Mouse (Mus musculus): Measurements from ENCODE around the gene Lxn.

Lxn gene

DNA sequence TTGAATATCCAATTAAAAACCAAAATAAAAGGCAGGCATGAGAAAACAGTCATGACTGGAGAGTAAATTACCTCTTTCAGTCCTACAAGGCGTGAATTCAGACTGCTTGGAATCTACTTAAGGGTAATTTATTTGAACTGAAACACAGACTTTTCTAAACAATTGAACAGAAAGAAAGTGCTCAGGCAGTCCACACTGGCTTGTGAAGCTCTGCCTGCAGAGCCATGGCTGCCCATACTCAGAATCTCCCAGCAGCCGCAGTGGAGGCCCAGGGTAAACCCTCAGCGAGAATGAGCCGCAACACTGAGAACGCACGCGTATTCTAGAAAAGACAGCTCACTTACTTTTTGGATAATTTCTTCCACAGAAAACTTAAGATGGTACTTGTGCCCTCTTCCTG is 1.7 kb downstream of the Lxn start:
- WGBS = 78% methylated on average over 7 of the region's 7 CpGs

DNA sequence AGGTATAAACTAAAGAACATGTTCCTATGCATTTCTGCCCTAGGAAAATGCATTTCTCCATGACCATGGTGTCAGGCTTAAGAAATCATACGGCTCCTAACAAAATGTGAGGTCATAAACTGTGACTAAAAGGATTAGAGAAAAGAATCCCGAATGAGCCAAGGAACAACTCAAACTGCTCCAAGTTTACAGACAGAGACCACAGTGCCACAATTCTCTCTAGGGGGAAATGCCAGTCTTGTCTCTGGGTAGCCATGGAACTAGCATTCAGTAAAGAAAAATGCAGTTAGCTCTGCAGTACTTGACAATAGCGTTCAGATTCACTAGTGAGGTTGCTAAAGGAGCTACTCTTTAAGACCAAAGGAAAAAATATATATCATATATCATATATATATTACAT is 3.8 kb downstream of the Lxn start:
- 63% methylated on average over 3 of the region's 3 CpGs for WGBS

DNA sequence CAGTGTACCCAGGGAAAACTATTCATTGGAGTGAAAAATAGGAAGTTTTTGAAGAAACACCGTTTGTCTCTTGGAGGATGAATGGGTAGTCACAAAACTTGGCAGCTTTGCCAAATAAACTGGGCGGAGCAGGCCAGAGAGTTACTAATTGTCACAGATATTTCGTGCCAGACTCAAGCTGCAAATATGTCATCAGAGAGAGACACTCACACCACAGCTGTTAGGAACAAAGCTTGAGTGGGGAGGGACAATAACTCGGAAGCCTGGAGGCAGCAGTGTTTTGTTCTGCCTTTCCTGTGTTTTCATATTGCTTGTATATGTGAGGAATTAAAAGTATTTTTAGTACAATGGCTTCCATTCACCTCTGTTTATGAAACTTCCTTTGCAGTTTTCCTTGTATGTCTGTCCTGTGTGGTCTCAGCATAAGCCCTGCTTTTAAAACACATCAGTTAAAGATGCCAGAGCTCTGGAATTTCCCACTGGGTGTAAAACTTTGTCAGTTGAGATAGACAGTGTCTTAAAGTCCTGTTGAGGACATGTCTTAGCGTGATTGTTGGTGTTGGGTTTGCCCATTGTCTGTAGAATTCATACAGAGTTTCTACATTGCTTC is 13.0 kb downstream of the Lxn start:
- 51% methylated on average over 5 of the region's 5 CpGs for WGBS

DNA sequence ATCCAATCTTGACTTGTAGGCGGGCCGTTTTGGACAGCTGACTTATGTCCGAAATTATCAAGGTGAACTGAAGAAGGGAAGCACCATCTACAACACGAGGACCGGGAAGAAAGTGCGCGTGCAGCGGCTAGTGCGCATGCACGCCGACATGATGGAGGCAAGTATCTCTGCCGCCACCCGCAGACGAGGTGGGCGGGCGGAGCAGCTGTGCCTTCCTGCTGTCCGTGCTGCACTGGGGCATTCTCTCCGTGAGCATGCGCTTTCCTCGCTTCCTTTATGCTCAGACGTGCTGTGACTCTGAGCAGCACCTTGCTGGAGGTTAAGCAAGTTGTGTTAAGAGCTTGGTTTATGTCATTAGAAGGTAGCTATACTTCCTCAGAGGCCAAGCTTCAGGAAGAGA is 14.1 kb downstream of the Lxn start:
- WGBS = 80% methylated on average over 21 of the region's 21 CpGs

DNA sequence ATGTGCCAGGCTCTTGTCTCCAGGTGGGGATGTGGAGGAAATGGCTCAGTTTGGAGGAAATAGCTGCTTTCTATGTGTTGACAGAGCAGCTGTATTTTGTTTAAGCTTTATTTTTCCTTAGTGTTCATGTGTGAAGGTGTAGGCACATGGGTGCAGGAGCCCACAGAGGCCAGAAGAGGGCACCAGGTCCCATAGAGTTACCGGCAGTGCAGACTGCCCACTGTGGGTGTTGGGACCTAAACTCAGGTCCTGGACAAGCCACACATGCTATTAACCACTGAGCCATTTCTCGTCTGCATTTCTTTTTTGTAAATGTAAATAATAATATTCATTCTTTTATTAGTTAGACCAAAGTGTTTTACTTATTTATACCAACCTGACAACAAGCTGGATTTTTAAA is 16.6 kb downstream of the Lxn start:
- 88% methylated on average over 2 of the region's 2 CpGs for WGBS

DNA sequence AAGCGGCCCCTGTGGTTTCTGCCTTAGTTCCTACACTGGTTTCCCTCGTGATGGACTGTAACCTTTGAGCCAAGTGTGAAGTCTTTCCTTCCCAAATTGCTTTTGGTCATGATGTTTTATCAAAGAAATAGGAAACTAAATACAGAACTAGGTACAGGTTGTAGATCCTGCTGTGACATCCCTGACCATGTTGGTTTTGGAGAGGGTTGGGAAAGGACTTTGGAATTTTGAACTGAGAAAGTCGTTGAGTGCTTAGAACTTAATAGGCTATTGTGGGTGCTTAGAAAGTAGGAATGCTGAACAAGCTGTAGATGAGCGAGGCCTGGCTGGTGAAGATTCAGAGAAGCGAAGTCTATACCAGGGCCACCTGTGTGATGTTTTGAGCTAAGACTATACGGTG is 29.7 kb downstream of the Lxn start:
- WGBS = 95% methylated on average over 6 of the region's 6 CpGs

DNA sequence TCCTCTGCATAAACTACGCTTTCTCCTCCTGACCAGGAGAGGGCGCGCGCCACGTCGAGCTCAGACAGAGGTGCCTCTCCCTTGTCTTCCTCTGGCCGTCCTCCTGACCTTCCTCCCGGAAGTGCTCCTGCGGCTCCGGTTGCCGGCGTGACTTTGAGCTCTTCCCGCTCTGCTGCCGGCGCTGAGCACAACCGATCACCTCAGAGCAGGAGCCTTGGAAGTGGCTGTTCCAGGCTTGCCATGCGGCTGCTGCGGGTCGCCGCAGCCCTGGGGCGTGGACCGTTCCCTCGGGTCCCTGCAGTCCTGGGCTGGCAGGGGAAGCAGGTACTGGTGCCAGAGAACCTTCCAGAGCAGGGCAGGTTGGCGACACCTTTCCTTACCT is 33.7 kb downstream of the Lxn start, which contains the start of gene Gfm1:
TSS of gene Gfm1 (plus strand) at position 98 of the 382 bp plus-strand sequence.
- under 1% methylated on average over 24 of the region's 24 CpGs for WGBS

DNA sequence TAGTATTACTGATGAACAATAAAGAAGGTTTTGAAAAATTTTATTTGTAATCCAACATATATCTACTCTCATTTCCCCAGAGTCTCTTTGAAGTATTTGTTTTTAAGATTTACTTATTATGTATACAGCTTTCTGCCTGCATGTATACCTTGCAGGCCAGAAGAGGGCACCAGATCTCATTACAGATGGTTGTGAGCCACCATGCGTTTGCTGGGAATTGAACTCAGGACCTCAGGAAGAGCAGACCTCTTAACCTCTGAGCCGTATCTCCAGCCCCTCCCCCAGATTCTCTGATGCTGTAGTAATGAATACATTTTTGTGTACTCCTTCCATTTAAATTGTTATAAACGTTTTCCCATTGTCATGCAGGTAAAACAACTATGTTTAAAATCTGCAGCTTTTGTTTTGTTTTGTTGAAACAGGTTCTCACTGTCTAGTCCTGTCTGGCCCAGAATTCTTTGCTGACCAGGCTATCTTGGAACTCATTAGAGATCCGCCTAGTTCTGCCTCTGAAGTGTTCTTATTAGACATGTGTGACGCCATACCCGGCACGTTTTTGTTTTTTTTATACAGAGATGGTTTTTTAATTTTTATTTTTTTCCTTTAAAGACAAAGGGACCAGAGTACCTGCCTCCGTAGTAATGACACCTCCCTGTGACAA is 34.3 kb downstream of the Lxn start:
- 24% methylated on average over 8 of the region's 8 CpGs for WGBS

All from cerebral cortex, adult 2 months (tissue).